Mouse (Mus musculus) cerebellum, adult (tissue): ENCODE data around the gene Tspan5.

Experiments
- ATAC-seq: cut with Nextera tagmentation; 2 replicates; pipeline ENCODE4 v1.9.2; 2017; ENCODE audit warnings: mild to moderate bottlenecking, moderate library complexity, mixed read lengths; ENCODE audit not compliant: insufficient number of reproducible peaks, low FRiP score, low TSS enrichment

The Tspan5 gene

DNA sequence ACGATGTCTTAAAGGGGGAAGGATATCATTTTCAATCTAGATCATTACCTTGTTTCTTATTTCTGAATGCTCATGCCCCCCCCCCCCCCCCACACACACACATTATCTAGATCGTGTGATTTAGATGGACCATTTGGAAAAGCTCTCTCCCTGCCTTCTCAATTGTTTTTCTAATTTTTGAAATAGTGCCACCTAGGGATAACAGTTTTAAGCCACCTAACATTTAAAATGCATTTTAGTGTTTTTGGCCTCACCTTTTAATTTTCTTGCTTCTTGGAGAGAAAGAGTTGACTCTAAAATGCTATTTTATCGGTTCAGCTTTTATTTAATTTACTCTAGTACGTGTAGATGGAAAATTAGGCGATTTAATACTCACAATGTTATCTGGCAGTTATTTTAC is 94.9 kb downstream of the Tspan5 start:
- ATAC-seq = no peak

GRCm38 (mm10) chr3:138837651-138838050 is 95.7 kb downstream of the Tspan5 start:
- no peak for ATAC-seq

DNA sequence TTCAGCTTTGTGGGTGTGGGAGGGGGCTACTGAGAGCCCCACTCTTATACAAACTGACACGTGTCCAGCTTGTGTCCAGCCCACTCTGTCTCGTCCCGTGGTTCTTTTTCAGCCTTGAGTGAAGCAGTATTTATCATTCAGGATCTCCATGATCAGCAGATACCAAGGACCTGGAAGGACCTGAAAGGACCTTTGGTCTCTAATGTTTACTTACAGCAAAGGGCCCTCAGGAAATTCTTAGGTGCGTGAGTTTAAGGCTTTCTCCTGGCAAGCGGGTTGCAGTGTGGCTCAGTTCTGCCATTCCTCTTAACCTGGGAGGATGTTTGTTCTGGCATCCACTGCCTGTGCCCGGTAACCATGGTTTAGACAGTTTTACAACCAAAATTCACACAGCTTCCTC is 97.7 kb downstream of the Tspan5 start:
- no peak for ATAC-seq

- ATAC-seq = no peak
These were observed 99.3 kb downstream of the Tspan5 start for GRCm38 (mm10) chr3:138841288-138841687.

DNA sequence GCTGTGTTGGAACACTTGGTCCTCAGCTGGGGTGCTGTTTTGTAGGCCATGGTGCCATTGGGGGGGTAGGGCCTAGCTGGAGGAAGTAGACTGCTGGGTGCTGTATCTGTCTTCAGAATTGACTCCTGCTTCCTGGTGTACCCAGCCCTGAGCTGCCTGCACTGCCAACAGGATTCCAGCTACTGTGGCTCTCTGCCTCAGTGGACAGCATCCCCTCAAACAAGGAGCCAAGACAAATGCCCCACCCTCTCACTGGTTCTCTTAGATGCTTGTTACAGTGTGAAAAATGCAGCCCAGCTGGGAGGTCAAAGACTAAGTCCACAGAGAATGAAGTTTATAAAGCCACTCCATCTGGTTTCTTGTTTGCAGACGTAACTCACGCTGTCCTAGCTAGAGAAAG is 101.2 kb downstream of the Tspan5 start:
- ATAC-seq = no peak

- ATAC-seq = no peak
These were observed 101.6 kb downstream of the Tspan5 start for GRCm38 (mm10) chr3:138843641-138844040.

DNA sequence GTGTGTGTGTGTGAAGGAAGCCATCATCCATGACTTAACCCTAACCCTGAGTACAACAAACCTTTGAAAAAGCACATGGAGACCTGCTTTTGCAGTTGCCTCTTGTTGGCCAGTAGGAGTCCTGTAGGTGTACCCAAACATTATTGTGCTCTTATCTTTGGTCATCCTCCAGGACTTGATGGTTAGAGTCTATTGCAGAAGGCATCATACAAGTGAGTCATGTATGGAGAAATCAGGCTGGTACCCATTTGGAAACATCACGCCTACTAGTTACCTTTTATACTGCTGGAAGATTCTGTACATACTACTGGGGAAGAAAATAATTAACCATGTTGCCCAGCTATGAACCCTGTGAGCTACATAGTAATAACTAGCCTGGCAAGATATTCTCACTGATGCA is 103.8 kb downstream of the Tspan5 start:
- no peak for ATAC-seq

- no peak for ATAC-seq
These were observed 105.8 kb downstream of the Tspan5 start for GRCm38 (mm10) chr3:138847809-138848208.

DNA sequence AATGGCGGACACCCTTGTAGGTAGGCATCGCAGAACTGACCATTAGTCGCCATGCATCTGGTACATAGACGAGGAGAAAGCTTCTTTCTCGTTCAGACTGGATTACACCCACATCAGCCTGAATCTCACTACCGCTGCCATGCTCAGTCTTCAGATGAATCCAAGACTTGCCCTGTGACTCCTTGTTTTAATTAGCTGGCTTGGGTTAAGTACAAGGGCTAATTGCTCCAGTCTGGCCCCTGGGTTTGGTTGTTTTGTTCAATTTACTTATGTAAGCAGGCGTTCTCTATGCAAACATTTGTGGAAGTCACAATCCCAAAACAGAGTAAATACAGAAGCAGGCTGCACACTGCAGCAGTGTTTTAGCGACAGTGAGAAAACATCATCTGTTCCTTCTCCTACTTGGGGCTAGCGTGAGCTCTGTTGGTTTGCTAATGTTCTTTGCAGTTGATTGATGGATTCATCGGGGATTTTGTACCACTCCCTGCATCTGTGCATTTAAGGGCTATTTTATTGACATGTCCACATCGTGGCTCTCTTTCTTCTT is 107.8 kb downstream of the Tspan5 start:
- no peak for ATAC-seq

- no peak for ATAC-seq
These were observed 109.9 kb downstream of the Tspan5 start for GRCm38 (mm10) chr3:138851876-138852275.

GRCm38 (mm10) chr3:138852982-138853689 is 111.1 kb downstream of the Tspan5 start:
- no peak for ATAC-seq

- ATAC-seq = no peak
These were observed 112.2 kb downstream of the Tspan5 start for GRCm38 (mm10) chr3:138853996-138854836.

GRCm38 (mm10) chr3:138855387-138855786 is 113.4 kb downstream of the Tspan5 start:
- no peak for ATAC-seq

DNA sequence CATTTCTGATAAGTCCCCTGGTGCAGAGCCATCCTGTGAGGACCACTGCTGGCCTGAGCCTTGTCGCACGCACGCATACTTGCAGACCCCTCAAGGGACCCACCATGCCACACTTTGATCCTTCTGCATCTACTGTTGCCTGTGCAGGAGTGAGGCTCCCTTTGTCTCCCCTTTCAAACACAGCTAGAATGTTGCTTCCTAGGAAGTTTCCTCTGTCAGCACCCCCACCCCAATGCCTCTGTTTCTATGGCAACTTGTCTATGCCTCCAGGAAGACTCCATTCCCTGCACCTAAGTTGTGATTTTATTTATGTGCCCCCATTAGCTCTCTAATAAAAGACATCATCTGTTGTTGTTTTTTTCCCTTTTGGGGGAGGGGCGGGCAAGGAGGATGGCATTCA is 115.0 kb downstream of the Tspan5 start:
- no peak for ATAC-seq

- ATAC-seq = no peak
These were observed 116.0 kb downstream of the Tspan5 start for GRCm38 (mm10) chr3:138857805-138858546.

- 0 out of 2 replicates have a peak, but pooled peaks have one; percentile 2 for ATAC-seq
These were observed 116.7 kb downstream of the Tspan5 start for GRCm38 (mm10) chr3:138858649-138859048.

GRCm38 (mm10) chr3:138859166-138859565 is 117.2 kb downstream of the Tspan5 start:
- peak; percentile 47; the same call in 1 of the 2 replicates for ATAC-seq

- ATAC-seq = peak; percentile 51
These were observed 117.7 kb downstream of the Tspan5 start for GRCm38 (mm10) chr3:138859666-138860065.

- ATAC-seq = no peak
These were observed 118.3 kb downstream of the Tspan5 start for GRCm38 (mm10) chr3:138860257-138860760.

DNA sequence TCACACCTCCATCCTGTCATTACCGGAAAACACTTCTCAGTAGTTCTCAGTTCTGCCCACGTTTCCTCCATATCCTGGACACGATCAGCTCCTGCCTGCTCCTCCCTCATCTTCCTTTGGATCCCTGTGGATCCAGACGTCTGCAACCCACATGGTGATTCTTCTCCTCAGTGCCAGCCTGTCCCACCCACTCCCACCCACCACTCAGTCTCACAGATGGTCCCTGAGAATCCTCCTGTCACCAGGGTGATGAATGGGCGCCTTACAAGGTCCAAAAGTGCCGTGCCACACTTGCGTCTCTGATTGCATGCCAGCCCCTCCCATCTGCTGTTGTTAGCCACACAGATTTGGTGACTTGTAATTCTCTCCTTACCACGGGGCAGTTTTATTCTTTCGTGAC is 119.0 kb downstream of the Tspan5 start:
- no peak for ATAC-seq
